Mouse (Mus musculus) midbrain, postnatal 0 days (tissue): ENCODE measurements at regions not wholly inside any gene's neighbourhood (a gene's known extent, or its start where the extent isn't known, plus 50 kb on each side); places are given as distances from the start of the nearest gene placed in this dataset.
A peak's percentile ranks its signal among the peaks of the same experiment; 100 is the strongest.

Source experiments
- ATAC-seq: fragments of 200-750 bp; cut with Nextera tagmentation; 2 replicates; pipeline ENCODE4 v1.8.0; 2017; ENCODE audit warnings: moderate number of reproducible peaks, mild to moderate bottlenecking, moderate TSS enrichment, moderate library complexity; ENCODE audit not compliant: low FRiP score
- DNase-seq: peaks from one replicate; pipeline ENCODE4 v3.0.0-alpha.2; 2015; ENCODE audit warnings: low spot score
- H3K27ac ChIP-seq: fragments of 300-500 bp; sonication (generic); 2 replicates; pipeline ENCODE4 v1.5.1; 2014; ENCODE audit warnings: low read depth, mild to moderate bottlenecking, low read length, mixed read lengths
- H3K27me3 ChIP-seq: fragments of 300-500 bp; sonication (generic); 2 replicates; pipeline ENCODE4 v1.6.1; 2014; ENCODE audit warnings: low read length, control low read depth, mixed read lengths; ENCODE audit not compliant: insufficient read depth
- H3K36me3 ChIP-seq: fragments of 300-500 bp; sonication (generic); 2 replicates; pipeline ENCODE4 v1.6.1; 2014; ENCODE audit warnings: low read length, control low read depth, mixed read lengths; ENCODE audit not compliant: insufficient read depth
- H3K4me1 ChIP-seq: fragments of 300-500 bp; sonication (generic); 2 replicates; pipeline ENCODE4 v1.6.1; 2014; ENCODE audit warnings: mild to moderate bottlenecking, control low read depth, antibody characterized with exemption, low read length, mixed read lengths; ENCODE audit not compliant: insufficient read depth
- H3K4me2 ChIP-seq: fragments of 300-500 bp; sonication (generic); 2 replicates; pipeline ENCODE4 v1.6.1; 2014; ENCODE audit warnings: low read depth, mild to moderate bottlenecking, low read length, mixed read lengths; ENCODE audit not compliant: poor library complexity, severe bottlenecking
- H3K4me3 ChIP-seq: fragments of 300-500 bp; sonication (generic); 2 replicates; pipeline ENCODE4 v1.5.1; 2014; ENCODE audit warnings: low read depth, mild to moderate bottlenecking, low read length, moderate library complexity
- H3K9ac ChIP-seq: fragments of 300-500 bp; sonication (generic); replicated peaks from 2 replicates; pipeline ENCODE4 v1.6.1; 2014; ENCODE audit warnings: mild to moderate bottlenecking, low read length, moderate library complexity, mixed read lengths; ENCODE audit not compliant: poor library complexity, severe bottlenecking
- H3K9me3 ChIP-seq: fragments of 300-500 bp; sonication (generic); 2 replicates; pipeline ENCODE4 v1.6.1; 2016; ENCODE audit warnings: low read length, control low read depth
- CTCF ChIP-seq: IDR thresholded peaks from 2 replicates; pipeline ENCODE4 v1.5.1; 2016; ENCODE audit warnings: antibody characterized with exemption, mild to moderate bottlenecking
- WGBS: fragments of 180-500 bp; shearing (Covaris S2); extraction: QIAGEN DNeasy Blood & Tissue Kit; methylation state at CpG from one replicate; pipeline ENCODE4 v1.1.7; 2014; 5-methylcytosine and 5-hydroxymethylcytosine counted together

- ATAC-seq (0 out of 2 replicates have a peak, but pooled peaks have one; percentile 58), DNase-seq (peak; percentile 12)
- H3K4me3 ChIP-seq, result no peak overlapping the region
- H3K27ac ChIP-seq, result 0 out of 2 replicates have a peak overlapping the region, but pooled peaks have one; percentile 12
- H3K4me1 ChIP-seq, result no peaks in the 10 kb centered on the region
- H3K9me3 ChIP-seq, result no peaks in the 10 kb centered on the region
- no peaks in the 10 kb centered on the region for H3K36me3 ChIP-seq
- WGBS, result 61% methylated on average over 8 of the region's 8 CpGs
- no peaks in the 10 kb centered on the region for H3K27me3 ChIP-seq
- H3K9ac ChIP-seq, result no peak overlapping the region
- no peak for TF ChIP-seq CTCF
- no peak overlapping the region for H3K4me2 ChIP-seq
Measured at GRCm38 (mm10) chr2:129955260-129955691, 56.9 kb upstream of the Tgm3 start.

GRCm38 (mm10) chr2:129958120-129958519 lies 54.0 kb upstream of the Tgm3 start:
- Histone ChIP-seq H3K4me1 (no peaks in the 10 kb centered on the region), H3K27me3 (no peaks in the 10 kb centered on the region), H3K9ac (no peak overlapping the region), H3K4me3 (no peak overlapping the region), H3K4me2 (no peak overlapping the region), H3K9me3 (no peaks in the 10 kb centered on the region), H3K36me3 (no peaks in the 10 kb centered on the region), H3K27ac (no peak overlapping the region)
- ATAC-seq (no peak), DNase-seq (peak; percentile 75)
- 47% methylated on average over 3 of the region's 3 CpGs for whole genome bisulfite sequencing
- no peak for TF ChIP-seq CTCF

- DNase-seq, result no peak
- Histone ChIP-seq H3K4me2 (no peak overlapping the region), H3K9ac (no peak overlapping the region), H3K27me3 (no peaks in the 10 kb centered on the region), H3K27ac (no peak overlapping the region), H3K4me3 (no peak overlapping the region), H3K36me3 (no peaks in the 10 kb centered on the region), H3K4me1 (no peaks in the 10 kb centered on the region), H3K9me3 (no peaks in the 10 kb centered on the region)
- TF ChIP-seq CTCF, result no peak
- ATAC-seq, result no peak
- 91% methylated on average over 4 of the region's 4 CpGs for WGBS
Measured at GRCm38 (mm10) chr2:129960364-129960763, 51.8 kb upstream of the Tgm3 start.

- Histone ChIP-seq H3K9ac (no peak overlapping the region), H3K4me1 (no peaks in the 10 kb centered on the region), H3K4me3 (no peak overlapping the region), H3K27me3 (no peaks in the 10 kb centered on the region), H3K9me3 (no peaks in the 10 kb centered on the region), H3K27ac (no peak overlapping the region), H3K4me2 (no peak overlapping the region), H3K36me3 (no peaks in the 10 kb centered on the region)
- DNase-seq (no peak), ATAC-seq (no peak)
- no peak for TF ChIP-seq CTCF
- WGBS, result 52% methylated on average over 5 of the region's 5 CpGs
Measured at GRCm38 (mm10) chr2:129961522-129961921, 50.6 kb upstream of the Tgm3 start.
